Mouse (Mus musculus) CD4-positive helper T cell, adult 2 months (primary cell): ENCODE measurements around the gene Trpm2.
"Not testable (repeated sequence)": the region's sequence is repeated elsewhere in the genome, so short reads cannot be mapped to it uniquely, and the experiment has no call there.

Experiments used
- DNase-seq: peaks from one replicate; pipeline ENCODE4 v3.0.0-alpha.2; 2012; ENCODE audit warnings: low read depth, missing footprints, low spot score

Gene Trpm2

DNA sequence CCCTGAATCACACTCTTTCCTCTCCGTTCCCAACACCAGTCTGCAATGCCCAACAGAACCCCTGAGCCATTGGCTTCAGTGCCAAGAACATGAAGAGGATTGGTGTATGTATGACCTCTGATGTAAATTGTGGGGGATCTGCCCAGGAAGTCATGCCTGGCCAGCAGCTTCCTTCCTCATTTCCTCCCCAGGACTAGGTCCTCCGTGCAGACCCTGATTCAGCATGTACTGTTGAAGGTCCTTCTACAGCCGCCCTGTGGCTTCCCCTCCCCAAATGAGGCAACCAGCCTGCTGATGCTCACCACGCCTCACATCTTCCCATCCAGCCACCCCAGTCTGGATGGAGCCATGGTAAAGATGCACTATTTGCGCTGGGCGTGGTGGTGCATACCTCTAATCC, at the start of gene Trpm2:
Gene Trpm2, minus strand, starts transcription at position 83 of the 400 bp plus-strand sequence.
- no peak for DNase-seq

DNA sequence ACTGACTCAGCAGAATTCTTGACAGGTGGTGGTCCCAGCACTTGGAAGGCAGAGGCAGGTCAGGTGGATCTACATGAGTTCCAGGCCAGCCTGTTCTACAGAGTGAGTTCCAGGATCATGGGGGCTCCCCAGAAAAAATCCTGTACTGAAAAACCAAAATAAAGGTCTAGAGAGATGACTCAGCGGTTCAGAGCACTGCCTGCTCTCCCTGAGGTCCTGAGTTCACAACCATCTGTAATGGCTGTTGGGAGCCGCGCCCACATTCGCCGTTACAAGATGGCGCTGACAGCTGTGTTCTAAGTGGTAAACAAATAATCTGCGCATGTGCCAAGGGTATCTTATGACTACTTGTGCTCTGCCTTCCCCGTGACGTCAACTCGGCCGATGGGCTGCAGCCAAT, 49.6 kb upstream of the Trpm2 start:
- DNase-seq = not testable (repeated sequence)

DNA sequence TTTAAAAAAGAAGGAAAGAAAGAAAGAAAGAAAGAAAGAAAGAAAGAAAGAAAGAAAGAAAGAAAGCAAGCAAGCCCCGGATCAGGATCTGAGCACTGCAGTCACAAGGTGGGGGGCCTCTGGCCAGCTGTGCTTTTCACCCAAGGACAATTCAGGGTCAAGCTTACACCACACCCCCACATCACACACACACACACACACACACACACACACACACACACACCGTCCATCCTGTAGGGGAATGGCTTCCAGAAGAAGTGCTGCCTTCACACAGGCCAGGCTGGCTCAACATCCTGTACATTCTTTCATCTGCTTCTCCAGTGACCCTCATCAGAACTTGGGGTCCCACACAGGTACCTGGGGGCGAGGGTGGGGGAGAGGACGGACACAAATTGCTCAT, 48.9 kb upstream of the Trpm2 start:
- DNase-seq = no peak

DNA sequence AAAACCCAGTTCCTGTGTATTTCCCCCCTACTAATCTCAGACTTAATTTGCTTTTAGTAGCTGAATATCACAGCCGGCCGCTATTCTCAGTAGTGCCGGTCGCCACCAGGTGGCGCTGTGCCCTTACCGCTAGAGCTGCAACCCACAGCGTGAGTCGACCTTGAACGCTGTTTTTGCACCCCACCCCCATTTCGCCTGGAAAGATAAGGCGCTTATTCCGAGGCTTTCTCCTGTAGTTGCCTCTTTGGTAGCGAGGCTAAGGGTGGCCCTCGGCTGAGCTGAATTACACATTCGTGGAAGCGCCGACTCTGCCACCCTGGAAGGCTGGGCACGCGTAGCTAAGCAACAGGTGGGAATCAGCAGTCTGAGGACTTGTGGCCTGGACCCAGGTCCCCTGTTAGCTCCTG, 48.4 kb upstream of the Trpm2 start:
- peak; percentile 84 for DNase-seq

DNA sequence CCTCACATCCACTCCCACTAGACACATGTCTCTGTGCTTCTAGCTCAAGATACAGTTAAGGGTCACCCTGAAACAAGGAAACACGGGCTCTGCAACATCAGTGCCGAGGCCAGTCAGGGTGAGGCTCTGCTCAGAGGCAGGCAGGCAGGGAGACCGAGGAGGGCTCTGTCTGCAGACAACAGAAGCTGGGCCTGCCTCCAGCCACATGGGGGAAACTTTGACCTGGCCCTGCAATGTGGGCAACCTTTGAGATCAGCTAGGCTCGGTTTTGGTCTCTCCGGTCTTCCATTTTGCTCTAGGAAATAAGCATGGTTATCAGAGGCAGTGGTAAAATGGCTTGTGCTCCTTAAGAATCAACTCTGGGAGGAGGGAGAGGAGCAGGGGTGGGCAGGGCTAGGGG, 46.0 kb upstream of the Trpm2 start:
- no peak for DNase-seq

DNA sequence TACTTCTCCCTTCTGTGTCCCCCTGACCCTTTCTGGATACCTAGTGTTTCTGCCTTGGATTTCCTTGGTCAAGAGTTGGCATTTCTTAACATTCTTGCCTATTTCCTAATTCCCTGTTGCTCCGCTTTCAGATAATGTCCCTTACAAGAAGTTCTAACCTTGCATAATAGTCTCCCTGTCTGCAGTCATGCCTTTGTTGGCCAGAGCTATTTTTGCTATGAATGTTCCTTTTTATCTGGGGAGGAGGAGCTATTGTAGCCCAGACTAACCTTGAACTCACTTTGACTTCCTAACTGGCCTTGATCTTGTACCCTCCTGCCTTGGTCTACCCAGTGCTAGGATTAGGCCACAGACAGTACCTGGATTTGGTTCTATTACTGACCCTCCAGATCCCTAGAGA, 45.1 kb upstream of the Trpm2 start:
- no peak for DNase-seq

DNA sequence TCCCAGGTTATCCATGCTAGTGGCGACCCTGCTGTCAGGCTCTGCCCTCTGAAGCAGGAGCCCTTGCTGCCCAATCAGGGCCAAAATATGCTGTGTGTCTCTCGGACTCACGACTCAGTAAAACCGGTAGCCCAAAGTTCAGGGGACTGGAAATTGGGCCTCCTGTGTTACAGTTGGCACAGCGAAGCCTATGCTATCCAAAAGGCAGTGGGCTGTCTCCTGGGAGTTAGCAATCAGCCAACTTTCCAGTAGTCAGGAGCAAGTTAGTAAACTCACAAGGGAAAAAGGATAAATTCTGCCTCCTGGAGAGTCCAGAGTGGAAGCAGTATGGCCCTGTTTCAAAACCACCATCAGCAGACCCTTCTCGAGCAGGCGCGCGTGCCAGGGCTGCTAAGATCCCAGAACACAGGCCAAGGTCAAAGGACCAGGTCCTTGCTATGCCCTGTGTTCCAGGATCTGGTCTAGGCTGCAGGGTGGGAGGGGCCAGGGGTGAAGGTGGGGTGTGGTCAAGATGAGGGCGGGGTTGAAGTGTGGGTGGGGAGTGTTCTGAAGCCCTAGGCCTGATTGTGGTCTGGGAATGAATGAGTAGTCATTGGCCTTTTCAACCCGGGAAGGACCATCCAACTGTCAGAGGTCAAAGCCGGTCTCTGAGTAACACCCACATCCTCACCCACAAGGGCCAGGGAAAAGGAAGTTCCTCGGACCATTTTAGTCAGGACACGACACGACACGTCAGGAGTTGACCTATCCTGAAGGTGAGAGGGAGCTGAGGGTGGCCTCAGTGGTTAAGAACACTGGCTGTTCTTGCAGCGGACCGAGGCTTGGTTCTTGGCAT, 42.5 kb upstream of the Trpm2 start:
- no peak for DNase-seq

DNA sequence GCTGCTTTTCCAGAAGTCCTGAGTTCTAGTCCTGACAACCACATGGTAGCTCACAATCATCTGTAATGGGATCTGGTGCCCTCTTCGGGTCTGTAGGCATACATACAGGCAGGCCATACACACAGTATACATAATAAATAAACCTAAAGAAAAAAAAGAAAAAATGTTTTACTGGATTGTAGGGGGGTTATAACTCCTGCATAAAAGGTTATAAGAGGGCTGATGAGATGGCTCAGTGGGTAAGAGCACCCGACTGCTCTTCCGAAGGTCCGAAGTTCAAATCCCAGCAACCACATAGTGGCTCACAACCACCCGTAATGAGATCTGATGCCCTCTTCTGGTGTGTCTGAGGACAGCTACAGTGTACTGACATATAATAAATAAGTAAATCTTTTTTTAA, 40.8 kb upstream of the Trpm2 start:
- not testable (repeated sequence) for DNase-seq

DNA sequence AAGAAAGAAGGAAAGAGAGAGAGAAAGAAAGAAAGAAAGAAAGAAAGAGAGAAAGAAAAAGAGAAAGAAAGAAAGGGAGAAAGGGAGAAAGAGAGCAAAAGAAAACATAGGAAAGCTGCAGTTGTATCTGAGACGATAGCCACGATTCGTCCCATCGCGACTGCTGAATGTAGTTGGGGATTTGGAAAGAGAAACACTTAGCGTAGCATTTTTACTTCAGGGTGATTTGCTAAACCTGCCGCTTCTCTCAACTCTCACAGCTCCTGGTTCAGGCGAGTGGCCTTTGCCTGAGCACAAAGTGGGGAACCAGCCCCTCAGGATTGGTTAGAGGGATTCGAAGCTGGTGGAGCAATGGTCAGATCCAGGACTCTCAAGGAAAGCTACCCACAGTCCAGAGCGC, 40.0 kb upstream of the Trpm2 start:
- no peak for DNase-seq

DNA sequence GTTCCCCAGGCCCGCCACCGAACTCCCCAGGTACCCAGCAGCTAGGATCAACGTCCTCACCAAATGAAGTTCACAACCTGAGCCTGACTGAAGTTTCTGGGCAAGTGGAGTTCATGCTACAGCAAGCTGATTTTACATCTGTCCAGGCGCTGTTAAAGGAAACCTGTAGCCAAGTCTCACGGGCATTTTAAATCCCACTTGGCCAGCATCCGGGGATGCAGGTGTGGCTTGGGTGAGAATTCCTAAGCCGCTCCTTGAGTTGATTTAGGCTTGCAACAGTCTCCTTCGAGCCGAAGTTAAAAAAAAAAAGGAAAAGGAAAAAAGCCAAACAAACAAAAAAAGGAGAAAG, 39.6 kb upstream of the Trpm2 start, which contains the start of gene Pfkl:
Gene Pfkl, minus strand, starts transcription at position 139 of the 349 bp plus-strand sequence.
- no peak for DNase-seq

DNA sequence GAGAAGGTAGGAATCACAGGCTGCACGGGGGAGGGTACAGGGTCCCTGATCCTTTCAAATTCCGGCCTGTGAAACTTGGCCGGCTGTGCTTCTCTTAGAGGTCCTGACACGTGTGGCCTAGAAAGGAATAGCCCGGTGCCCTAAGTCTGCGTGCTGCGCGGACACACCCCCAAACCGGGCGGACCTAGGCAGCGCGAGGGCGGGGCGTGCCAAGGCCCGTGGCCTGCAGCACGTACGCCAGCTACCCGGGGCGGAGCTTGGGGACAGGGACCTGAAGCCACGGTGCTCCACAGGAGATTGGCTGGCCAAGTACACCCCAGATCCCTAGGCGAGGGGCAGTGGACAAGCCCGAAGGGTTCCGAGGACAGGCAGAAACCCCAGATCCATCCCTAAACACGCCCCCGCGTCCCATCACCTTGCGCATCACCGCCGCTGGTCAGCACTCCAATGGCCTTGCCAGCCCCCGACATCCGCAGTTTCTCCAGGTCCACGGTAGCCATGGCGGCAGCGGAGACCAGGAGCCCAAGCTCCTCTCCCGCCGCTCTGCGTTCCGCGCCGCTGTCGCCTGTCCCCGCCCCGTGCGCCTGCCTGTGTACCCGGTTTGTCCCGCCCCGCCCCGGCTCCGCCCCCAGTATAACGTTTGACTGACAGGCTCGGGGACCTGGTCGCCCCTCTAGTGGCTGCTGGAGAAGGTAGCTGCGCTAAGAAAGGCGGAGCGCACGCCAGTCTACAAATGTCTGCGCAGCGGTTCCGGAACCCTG, 39.0 kb upstream of the Trpm2 start:
- peak; percentile 97 for DNase-seq

DNA sequence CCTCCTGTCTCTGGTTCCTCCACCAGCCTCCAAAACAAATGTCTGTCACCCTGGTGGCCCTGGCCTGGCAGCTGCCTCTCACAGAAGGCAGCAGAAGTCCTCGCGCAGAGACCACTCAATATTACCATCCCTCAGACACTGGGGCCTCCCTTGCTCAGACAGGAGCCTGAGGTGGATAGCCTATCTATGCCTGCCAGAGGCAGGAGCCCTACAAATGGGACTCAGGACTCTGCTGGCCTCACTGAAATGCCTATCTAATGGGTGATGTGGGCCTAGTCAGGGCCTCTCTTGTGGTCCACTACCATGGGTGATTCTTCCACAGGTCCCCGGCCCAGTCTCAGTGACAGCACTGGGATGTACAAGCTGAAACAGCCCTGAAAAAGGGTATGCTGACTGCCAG, 37.8 kb upstream of the Trpm2 start:
- no peak for DNase-seq

DNA sequence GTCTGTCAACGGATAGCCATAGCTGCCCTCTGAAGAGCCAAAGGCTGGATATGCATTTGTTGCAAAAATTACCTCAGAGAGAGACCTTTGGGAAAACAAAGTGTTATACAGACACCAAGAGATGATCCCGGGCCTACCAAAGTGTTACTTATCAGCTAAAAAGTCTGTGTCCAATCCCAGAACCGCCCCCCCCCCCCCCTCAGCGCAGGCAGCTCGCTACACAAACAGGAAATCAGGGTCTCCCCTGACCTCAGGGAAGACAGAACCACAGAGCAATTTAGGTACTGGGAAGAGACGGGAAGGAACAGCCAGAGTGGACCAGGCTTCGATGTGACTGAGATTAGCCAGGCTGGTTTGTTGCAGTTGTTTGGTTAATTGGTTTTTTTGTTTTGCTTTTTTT, 36.8 kb upstream of the Trpm2 start:
- DNase-seq = no peak

DNA sequence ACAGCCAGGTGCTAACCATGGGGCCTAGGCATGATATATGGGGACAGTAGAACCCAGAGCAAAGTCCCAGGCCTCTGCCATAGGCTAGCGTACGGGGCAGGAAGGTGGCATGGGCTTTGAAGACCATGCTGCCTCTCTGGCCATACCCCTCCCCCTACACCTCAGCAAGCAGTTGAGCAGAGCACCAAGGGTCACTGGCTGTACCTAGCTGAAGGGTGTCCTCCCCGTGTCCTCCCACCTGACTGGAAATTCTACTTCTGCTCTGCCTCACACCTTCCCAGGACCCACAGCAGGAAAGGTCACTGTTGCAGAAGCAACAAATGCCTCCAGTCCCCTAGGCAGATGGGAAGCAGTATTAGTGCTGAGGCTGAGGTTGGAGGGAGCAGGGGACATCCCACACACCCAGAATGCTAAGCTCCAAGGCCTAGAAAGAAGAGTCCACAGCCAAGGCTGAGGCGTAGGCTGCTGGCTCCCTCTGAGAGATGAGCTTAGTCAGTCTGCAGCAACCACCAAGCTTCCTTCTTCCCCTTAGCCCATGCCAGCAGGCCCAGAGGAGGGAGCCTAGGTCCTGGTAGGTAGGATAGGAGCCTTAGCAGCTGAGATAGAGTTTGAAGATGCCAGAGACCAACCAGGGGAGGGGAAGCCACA, 35.6 kb upstream of the Trpm2 start:
- DNase-seq = no peak

DNA sequence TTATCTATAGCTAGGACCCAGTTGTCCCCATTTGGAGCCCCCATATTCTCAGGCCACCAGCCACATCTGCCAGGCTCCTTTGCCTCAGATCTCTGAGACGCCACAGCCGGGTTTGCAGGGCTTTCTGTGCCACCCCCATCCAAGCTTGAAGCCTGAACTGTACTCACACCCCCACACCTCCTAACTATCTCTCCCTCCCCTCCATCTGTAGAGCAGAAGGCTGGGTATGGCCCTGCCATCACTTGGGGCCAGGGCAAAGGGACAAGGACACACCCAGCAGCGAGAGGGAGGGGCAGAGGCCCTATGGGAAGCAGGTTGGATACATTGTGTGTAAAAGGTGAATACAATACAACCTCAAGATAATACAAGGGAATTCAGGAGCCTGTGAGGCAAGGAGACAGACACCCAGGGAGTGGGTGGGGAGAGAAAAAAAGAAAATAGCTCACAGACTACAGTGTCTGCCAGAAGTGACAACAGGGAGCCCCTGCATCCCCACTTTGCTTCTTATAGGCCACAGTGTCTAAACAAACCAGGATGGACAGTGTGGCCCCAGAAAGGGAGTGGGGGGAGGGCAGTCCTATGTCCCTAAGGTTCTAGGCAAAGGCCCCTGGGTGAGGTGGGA, 34.2 kb upstream of the Trpm2 start:
- no peak for DNase-seq

DNA sequence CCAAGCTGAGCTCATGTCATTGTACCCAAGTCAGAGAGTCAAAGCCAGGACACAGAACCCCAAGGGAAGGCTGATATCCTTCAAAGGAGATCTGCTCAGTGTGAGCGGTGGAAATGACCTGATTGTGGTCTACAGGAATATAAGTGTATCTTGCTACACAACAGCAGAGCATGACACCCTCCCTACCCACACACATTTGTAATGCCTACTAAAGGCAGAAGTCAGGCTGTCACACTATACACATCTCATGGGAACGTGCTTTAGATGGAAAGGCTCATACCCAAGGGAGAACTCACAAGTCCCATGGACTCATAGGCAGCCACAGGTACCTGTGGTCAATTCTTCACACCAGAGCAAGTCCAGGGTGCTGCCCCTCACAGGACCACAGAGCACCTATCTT, 32.0 kb upstream of the Trpm2 start:
- no peak for DNase-seq

DNA sequence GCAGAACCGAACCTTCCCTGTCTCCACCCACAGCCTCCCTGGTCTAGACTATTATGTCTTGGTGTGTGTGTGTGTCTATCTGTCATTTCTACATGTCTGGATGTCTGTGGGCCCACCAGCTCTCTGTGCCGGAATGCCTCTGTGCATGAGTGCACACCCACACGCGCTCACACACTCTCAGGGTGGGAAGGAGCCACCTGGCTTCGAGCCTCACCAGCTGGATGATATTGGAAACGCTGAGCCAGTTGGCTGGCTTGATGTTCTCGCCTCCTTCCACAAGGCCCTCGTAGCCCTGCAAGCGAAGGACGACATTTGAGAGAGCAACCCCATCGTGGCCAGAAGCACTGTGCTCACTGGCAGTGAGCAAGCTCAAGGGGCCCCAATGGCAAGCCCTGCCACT, 31.4 kb upstream of the Trpm2 start:
- no peak for DNase-seq

DNA sequence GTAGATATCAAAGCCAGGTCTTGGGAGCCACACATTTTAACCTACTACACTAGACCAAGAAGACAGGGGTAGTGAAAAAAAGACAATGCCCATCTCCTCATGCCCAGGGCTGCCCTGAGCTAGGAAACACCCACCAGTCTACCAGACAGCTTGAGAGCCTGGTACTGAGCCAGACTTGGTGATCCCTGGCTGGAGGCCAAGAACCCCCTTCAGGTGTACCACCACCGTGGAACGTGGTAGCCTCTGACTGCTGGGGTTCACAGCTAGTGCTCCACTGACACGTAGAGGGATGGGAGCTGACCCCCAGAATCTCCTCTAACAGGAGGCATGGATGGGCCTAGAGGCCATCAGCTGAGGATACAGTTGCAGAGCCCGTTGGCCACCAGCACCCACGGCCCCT, 29.8 kb upstream of the Trpm2 start:
- DNase-seq = no peak

DNA sequence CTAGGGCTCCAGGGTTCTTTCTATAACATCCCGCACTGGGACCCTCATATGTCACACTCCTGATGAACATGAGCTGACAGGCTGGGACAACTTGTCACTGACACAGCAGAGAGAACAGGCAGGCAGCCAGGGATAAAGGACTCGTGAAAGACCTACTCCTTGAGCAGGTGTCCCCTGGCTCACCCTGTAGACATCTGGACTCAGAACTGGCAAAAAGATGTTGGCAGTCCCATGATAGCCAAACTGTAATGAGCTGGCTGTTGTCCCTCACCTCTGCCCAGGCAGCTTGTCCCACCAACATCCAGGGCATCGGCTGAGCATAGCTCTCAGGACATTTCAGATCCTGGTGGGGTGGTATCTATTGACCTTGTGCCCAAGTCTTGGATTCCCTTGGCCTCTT, 25.3 kb upstream of the Trpm2 start:
- DNase-seq = no peak

DNA sequence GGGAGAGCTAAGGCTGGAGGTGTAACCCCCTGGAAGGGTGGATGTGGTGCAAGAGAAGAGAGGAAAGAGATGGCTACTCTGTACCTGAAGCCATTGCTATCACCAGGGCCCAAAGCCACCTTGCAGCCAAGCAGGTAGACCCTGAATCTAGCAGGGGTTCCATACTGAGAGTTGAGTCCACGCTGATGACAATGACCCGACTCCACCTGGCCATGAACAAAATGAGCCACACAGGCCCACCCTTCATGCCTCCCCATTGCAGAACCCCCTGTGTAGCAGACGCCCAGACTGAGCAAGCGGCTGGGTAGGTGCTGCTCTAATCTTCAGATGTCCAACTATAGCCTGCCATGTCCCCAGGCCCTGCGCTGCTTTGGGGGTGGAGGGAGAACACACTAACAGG, 15.4 kb upstream of the Trpm2 start:
- DNase-seq = no peak

DNA sequence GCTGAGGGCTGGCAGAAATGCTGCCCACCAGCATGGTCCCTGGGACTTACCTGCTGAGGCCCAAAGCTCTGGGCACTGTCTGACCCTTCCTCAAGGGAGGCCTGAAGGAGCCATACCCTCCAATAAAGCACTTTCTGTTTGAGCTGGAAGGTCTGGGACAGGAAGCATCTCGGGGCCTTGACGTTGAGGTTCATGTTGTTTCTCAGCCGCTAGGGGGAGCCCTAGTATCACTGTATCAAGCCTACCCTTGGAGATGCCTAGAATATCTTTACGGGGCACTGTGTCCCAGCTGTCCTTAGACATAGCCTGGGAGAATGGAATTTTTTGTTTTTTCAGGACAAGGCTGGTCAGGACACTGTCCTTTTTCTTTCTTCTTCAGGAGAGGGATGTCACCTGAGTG, 14.3 kb upstream of the Trpm2 start:
- DNase-seq = peak; percentile 84
